Mouse (Mus musculus): ENCODE measurements around the gene Nin.

DNA sequence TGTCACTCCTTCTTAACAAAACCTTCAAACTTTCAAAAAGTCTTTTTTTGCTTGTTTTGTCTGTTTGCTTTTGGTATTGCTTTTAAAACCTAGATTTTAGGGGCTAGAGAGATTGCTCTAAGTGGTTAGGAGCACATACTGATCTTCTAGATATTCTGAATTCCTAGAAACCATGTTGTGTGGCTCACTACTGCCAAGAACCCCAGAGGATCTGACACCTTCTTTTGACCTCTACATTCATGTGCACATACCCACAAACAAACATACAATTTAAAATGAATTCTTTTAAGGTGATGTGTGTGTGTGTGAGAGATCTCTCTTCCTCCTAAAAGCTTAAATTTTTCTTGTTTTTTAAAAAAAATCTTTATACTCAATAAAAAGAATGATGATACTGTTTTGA is 87.3 kb downstream of the Nin start:
- TF ChIP-seq POLR2A (IDR thresholded peaks at IDR 0.05; ENCODE audit: insufficient read depth, low read depth, low read length) (no peak), CTCF (IDR thresholded peaks at IDR 0.05; ENCODE audit: insufficient read depth, low read depth, low read length) (no peak)

All from olfactory bulb, adult 2 months (tissue).